Mouse (Mus musculus) midbrain, embryonic 14.5 days (tissue): ENCODE data around the gene Cnih1. TPM values are rescaled to one million over a fixed set of nuclear protein-coding genes. Genes with fewer than 3 reads are reported as not detected.

ENCODE experiments used
- ATAC-seq: fragments of 200-750 bp; cut with Nextera tagmentation; 2 replicates; pipeline ENCODE4 v1.8.0; 2017; ENCODE audit warnings: moderate number of reproducible peaks, moderate library complexity; ENCODE audit not compliant: low FRiP score, low TSS enrichment
- DNase-seq: peaks from one replicate; pipeline ENCODE4 v3.0.0-alpha.2; 2015
- H3K27ac ChIP-seq: fragments of 300-500 bp; sonication (generic); replicated peaks from 2 replicates; pipeline ENCODE4 v1.5.1; 2014; ENCODE audit warnings: mild to moderate bottlenecking, low read depth, low read length, moderate library complexity
- H3K27me3 ChIP-seq: fragments of 300-500 bp; sonication (generic); 2 replicates; pipeline ENCODE4 v1.6.1; 2014; ENCODE audit warnings: low read length, control low read depth, mixed read lengths; ENCODE audit not compliant: control insufficient read depth, insufficient read depth
- H3K36me3 ChIP-seq: fragments of 300-500 bp; sonication (generic); 2 replicates; pipeline ENCODE4 v1.6.1; 2014; ENCODE audit warnings: low read length, control low read depth; ENCODE audit not compliant: control insufficient read depth, insufficient read depth
- H3K4me1 ChIP-seq: fragments of 300-500 bp; sonication (generic); 2 replicates; pipeline ENCODE4 v1.6.1; 2014; ENCODE audit warnings: mild to moderate bottlenecking, antibody characterized with exemption, low read length, control low read depth; ENCODE audit not compliant: control insufficient read depth, insufficient read depth
- H3K4me2 ChIP-seq: fragments of 300-500 bp; sonication (generic); 2 replicates; pipeline ENCODE4 v1.6.1; 2014; ENCODE audit warnings: mild to moderate bottlenecking, low read length, moderate library complexity
- H3K4me3 ChIP-seq: fragments of 300-500 bp; sonication (generic); replicated peaks from 2 replicates; pipeline ENCODE4 v1.5.1; 2014; ENCODE audit warnings: low read depth, low read length
- H3K9ac ChIP-seq: fragments of 300-500 bp; sonication (generic); replicated peaks from 2 replicates; pipeline ENCODE4 v1.6.1; 2014; ENCODE audit warnings: mild to moderate bottlenecking, low read length, moderate library complexity
- H3K9me3 ChIP-seq: fragments of 300-500 bp; sonication (generic); 2 replicates; pipeline ENCODE4 v1.6.1; 2016; ENCODE audit warnings: low read length, control low read depth, mixed read lengths; ENCODE audit not compliant: control insufficient read depth
- WGBS: fragments of 180-500 bp; shearing (Covaris S2); extraction: QIAGEN DNeasy Blood & Tissue Kit; methylation state at CpG from one replicate; pipeline ENCODE4 v1.1.7; 2014; 5-methylcytosine and 5-hydroxymethylcytosine counted together
- polyA plus RNA-seq: library from polyadenylated mRNA; unstranded; fragments of >200 nt; fragmentation: Nextera tagmentation; extraction: Ambion mirVana; gene quantifications from 2 replicates; pipeline ENCODE4 v1.2.1, GENCODE M21; 2014

The Cnih1 gene
- polyA plus RNA-seq, 1 experiment from 2014 or later = 196 TPM

- Histone ChIP-seq H3K4me2 (no peak overlapping the region), H3K4me1 (peaks cover 12% of the 10 kb centered on the region; the same call in 1 of the 2 replicates), H3K9ac (no peak overlapping the region), H3K36me3 (peaks cover 52% of the 10 kb centered on the region), H3K27ac (no peak overlapping the region), H3K27me3 (no peaks in the 10 kb centered on the region), H3K4me3 (no peak overlapping the region), H3K9me3 (no peaks in the 10 kb centered on the region)
- ATAC-seq = no peak
- DNase-seq = no peak
- WGBS = 84% methylated on average over 8 of the region's 8 CpGs
Observed at GRCm38 (mm10) chr14:46782187-46782828, 5.9 kb downstream of the Cnih1 start.

GRCm38 (mm10) chr14:46781086-46781485 is 7.1 kb downstream of the Cnih1 start:
- Histone ChIP-seq H3K27ac (no peak overlapping the region), H3K36me3 (peaks cover 61% of the 10 kb centered on the region), H3K9me3 (no peaks in the 10 kb centered on the region), H3K9ac (no peak overlapping the region), H3K27me3 (no peaks in the 10 kb centered on the region), H3K4me1 (peaks cover 1% of the 10 kb centered on the region; the same call in 1 of the 2 replicates), H3K4me3 (no peak overlapping the region), H3K4me2 (no peak overlapping the region)
- WGBS = 96% methylated on average over 7 of the region's 7 CpGs
- ATAC-seq (no peak), DNase-seq (no peak)

- Histone ChIP-seq H3K27me3 (no peaks in the 10 kb centered on the region), H3K4me3 (no peak overlapping the region), H3K9ac (no peak overlapping the region), H3K36me3 (peaks cover 75% of the 10 kb centered on the region), H3K27ac (no peak overlapping the region), H3K4me2 (no peak overlapping the region), H3K9me3 (no peaks in the 10 kb centered on the region), H3K4me1 (no peaks in the 10 kb centered on the region)
- ATAC-seq (no peak), DNase-seq (no peak)
- 95% methylated on average over 7 of the region's 7 CpGs for WGBS
Observed at GRCm38 (mm10) chr14:46779217-46779616, 9.0 kb downstream of the Cnih1 start.

- no peak for ATAC-seq
- no peaks in the 10 kb centered on the region for H3K27me3 ChIP-seq
- H3K9me3 ChIP-seq = no peaks in the 10 kb centered on the region
- H3K4me2 ChIP-seq = no peak overlapping the region
- no peaks in the 10 kb centered on the region for H3K4me1 ChIP-seq
- no peak overlapping the region for H3K27ac ChIP-seq
- WGBS = 97% methylated on average over 9 of the region's 9 CpGs
- H3K36me3 ChIP-seq = peaks cover 79% of the 10 kb centered on the region
- DNase-seq = no peak
- H3K4me3 ChIP-seq = no peak overlapping the region
- no peak overlapping the region for H3K9ac ChIP-seq
Observed at GRCm38 (mm10) chr14:46778756-46779155, 9.5 kb downstream of the Cnih1 start.

- no peaks in the 10 kb centered on the region for H3K27me3 ChIP-seq
- DNase-seq = no peak
- 89% methylated on average over 6 of the region's 6 CpGs for WGBS
- H3K4me3 ChIP-seq = no peak overlapping the region
- no peaks in the 10 kb centered on the region for H3K4me1 ChIP-seq
- H3K9me3 ChIP-seq = no peaks in the 10 kb centered on the region
- no peak overlapping the region for H3K27ac ChIP-seq
- ATAC-seq = no peak
- peaks cover 57% of the 10 kb centered on the region for H3K36me3 ChIP-seq
- H3K4me2 ChIP-seq = no peak overlapping the region
- H3K9ac ChIP-seq = no peak overlapping the region
Observed at GRCm38 (mm10) chr14:46770036-46770435, 18.2 kb downstream of the Cnih1 start.

- WGBS = 89% methylated on average over 12 of the region's 12 CpGs
- no peak for ATAC-seq
Observed at GRCm38 (mm10) chr14:46767116-46767515, 21.1 kb downstream of the Cnih1 start.

GRCm38 (mm10) chr14:46761186-46761585 is 27.0 kb downstream of the Cnih1 start:
- no peak for ATAC-seq
- H3K4me1 ChIP-seq = peaks cover 4% of the 10 kb centered on the region; the same call in 1 of the 2 replicates
- no peaks in the 10 kb centered on the region for H3K36me3 ChIP-seq
- peak overlapping the region; percentile 92 for H3K4me2 ChIP-seq
- no peaks in the 10 kb centered on the region for H3K9me3 ChIP-seq
- no peak overlapping the region for H3K27ac ChIP-seq
- H3K9ac ChIP-seq = peak overlapping the region; percentile 64; the same call in 1 of the 2 replicates
- H3K27me3 ChIP-seq = no peaks in the 10 kb centered on the region
- DNase-seq = no peak
- peak overlapping the region; percentile 65 for H3K4me3 ChIP-seq
- WGBS = 51% methylated on average over 6 of the region's 6 CpGs

More at GRCm38 (mm10) chr14:46767116-46767515, 21.1 kb downstream of the Cnih1 start:
- Histone ChIP-seq H3K27ac (no peak overlapping the region), H3K4me1 (no peaks in the 10 kb centered on the region), H3K27me3 (no peaks in the 10 kb centered on the region), H3K4me2 (no peak overlapping the region), H3K36me3 (peaks cover 32% of the 10 kb centered on the region), H3K4me3 (no peak overlapping the region), H3K9me3 (no peaks in the 10 kb centered on the region), H3K9ac (no peak overlapping the region)
- no peak for DNase-seq

GRCm38 (mm10) chr14:46760355-46761029 is 27.7 kb downstream of the Cnih1 start, which contains the start of gene Cdkn3:
Cdkn3 (plus strand) TSS chr14:46760541.
- under 1% methylated on average over 54 of the region's 54 CpGs for WGBS
- H3K4me1 ChIP-seq = peaks cover 4% of the 10 kb centered on the region; the same call in 1 of the 2 replicates
- H3K36me3 ChIP-seq = no peaks in the 10 kb centered on the region
- peak within 1 kb of the TSS; percentile 64 for H3K9ac ChIP-seq
- 0 out of 2 replicates have a peak within 1 kb of the TSS, but pooled peaks have one; percentile 41 for H3K27ac ChIP-seq
- no peaks in the 10 kb centered on the region for H3K27me3 ChIP-seq
- peak within 1 kb of the TSS; percentile 65 for H3K4me3 ChIP-seq
- H3K9me3 ChIP-seq = no peaks in the 10 kb centered on the region
- H3K4me2 ChIP-seq = peak within 1 kb of the TSS; percentile 92
- peak; percentile 99 for ATAC-seq
- DNase-seq = peak; percentile 92
